17 mouse cellular contexts compared by ENCODE assay signal in the genomic region with DNA sequence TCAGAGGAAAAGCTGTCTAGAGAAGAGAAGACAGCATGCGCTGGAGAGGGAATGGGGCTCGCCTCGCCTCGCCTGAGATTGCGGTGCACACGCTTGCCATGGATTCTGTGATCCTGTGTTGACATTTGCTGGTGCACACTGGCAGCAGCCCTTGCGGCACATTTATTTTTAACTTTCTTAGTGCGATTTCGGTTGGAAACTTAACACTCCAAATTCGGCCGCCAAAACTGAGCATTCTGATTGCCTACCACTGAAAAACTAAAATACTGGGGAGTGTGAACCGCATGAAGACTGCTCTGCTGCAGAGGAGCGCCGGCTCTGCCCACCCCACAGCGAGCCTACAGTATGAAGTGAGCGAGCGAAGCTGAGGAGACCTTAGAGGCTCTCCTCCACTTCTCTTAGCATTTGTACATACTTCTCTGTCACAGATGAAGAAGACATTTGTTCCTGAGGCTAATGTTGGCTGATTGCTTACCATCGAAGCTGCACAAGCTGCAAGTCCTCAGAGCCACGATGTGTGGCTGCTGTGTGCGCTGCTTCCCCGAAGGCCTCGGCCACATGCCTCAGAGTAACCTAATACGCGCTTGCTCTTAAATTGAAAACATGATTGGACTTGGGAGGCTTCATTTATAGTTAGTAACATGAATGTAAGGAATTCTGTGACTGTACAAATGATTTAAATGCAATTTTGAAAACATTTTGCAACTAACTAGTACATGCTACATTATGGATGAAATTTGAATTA. TPM values are rescaled to one million over a fixed set of nuclear protein-coding genes. Genes with fewer than 3 reads are reported as not detected.
DNase-seq lines count a peak whose midpoint lies in the region; ATAC-seq lines count a peak whose summit lies in the region.
"Had no signal": no experiment of that assay in that cellular context is flagged by ENCODE, and none has a peak within 500 bp of the region (broad histone marks: within the 10 kb centered on the region; RNA-seq: fewer than 3 reads in every experiment).

No protein-coding gene starts in this region.

- peaks cover 31% of the 10 kb centered on the region for H3K36me3 ChIP-seq in forebrain, embryonic 16.5 days (ENCODE audit: control insufficient read depth, insufficient read depth)
- H3K36me3 ChIP-seq in forebrain, embryonic 10.5 days (replicated peaks): peaks cover 98% of the 10 kb centered on the region
- H3K36me3 ChIP-seq in midbrain, embryonic 14.5 days (ENCODE audit: control insufficient read depth, insufficient read depth, low read length): peaks cover 89% of the 10 kb centered on the region

- peaks cover 5% of the 10 kb centered on the region for H3K4me1 ChIP-seq in forebrain, embryonic 16.5 days (replicated peaks; ENCODE audit: control insufficient read depth, insufficient read depth, low read length)
- peaks cover 16% of the 10 kb centered on the region for H3K4me1 ChIP-seq in forebrain, embryonic 10.5 days
- no peaks in the 10 kb centered on the region for H3K4me1 ChIP-seq in midbrain, embryonic 14.5 days (ENCODE audit: control insufficient read depth, insufficient read depth, low read length)
- H3K4me1 ChIP-seq: midbrain, embryonic 10.5 days had no signal

- WGBS in forebrain, embryonic 16.5 days: 84% methylated on average over 24 of the region's 24 CpGs
- 90% methylated on average over 24 of the region's 24 CpGs for WGBS in forebrain, embryonic 10.5 days
- WGBS in midbrain, embryonic 14.5 days: 94% methylated on average over 24 of the region's 24 CpGs

- no peak for DNase-seq in forebrain, embryonic 10.5 days (ENCODE audit: extremely low spot score, low spot score)
- peak; percentile 65 for DNase-seq in right cerebral cortex, adult 18-20 months
- DNase-seq in right cerebral cortex, postnatal 14 days: no peak
- peak; percentile 48 to 53 for DNase-seq in left cerebral cortex, postnatal 36 days (ENCODE audit: low spot score in 2 of 2)
- no peak for DNase-seq in midbrain, embryonic 14.5 days
- no peak for DNase-seq in adipocyte (ENCODE audit: low spot score)
- DNase-seq in kidney, postnatal 14 days: no peak
- DNase-seq: adrenal gland, postnatal 10 days; cerebellum, adult 9-11 months; heart, adult 2 months; layer of hippocampus, postnatal 36 days; lung, postnatal 36 days; thymus, adult 18-20 months had no signal

- ATAC-seq in forebrain, embryonic 16.5 days: peak; percentile 31; the same call in 1 of the 2 replicates
- no peak for ATAC-seq in midbrain, embryonic 14.5 days (ENCODE audit: low FRiP score, low TSS enrichment)

- no peak overlapping the region for H3K4me2 ChIP-seq in forebrain, embryonic 16.5 days (ENCODE audit: low read length)
- no peak overlapping the region for H3K4me2 ChIP-seq in midbrain, embryonic 14.5 days (ENCODE audit: low read length)
- H3K4me2 ChIP-seq: hindbrain, embryonic 14.5 days had no signal

- H3K9me3 ChIP-seq in forebrain, embryonic 16.5 days (ENCODE audit: control insufficient read depth, low read length): no peaks in the 10 kb centered on the region
- H3K9me3 ChIP-seq in forebrain, embryonic 10.5 days: no peaks in the 10 kb centered on the region
- H3K9me3 ChIP-seq in midbrain, embryonic 14.5 days (ENCODE audit: control insufficient read depth, low read length): no peaks in the 10 kb centered on the region
- H3K9me3 ChIP-seq: midbrain, embryonic 10.5 days had no signal

- no peak overlapping the region for H3K9ac ChIP-seq in forebrain, embryonic 16.5 days (replicated peaks; ENCODE audit: low read depth, low read length)
- no peak overlapping the region for H3K9ac ChIP-seq in midbrain, embryonic 14.5 days (replicated peaks; ENCODE audit: low read length)
- H3K9ac ChIP-seq: hindbrain, embryonic 14.5 days had no signal

- H3K4me3 ChIP-seq in forebrain, embryonic 16.5 days (replicated peaks; ENCODE audit: low read length): no peak overlapping the region
- no peak overlapping the region for H3K4me3 ChIP-seq in forebrain, embryonic 10.5 days
- no peak overlapping the region for H3K4me3 ChIP-seq in midbrain, embryonic 14.5 days (replicated peaks; ENCODE audit: low read depth, low read length)
- H3K4me3 ChIP-seq: heart, adult 2 months; midbrain, embryonic 10.5 days had no signal

- intact Hi-C loops in left cerebral cortex, postnatal 36 days (cut with DNase I): no loop called here

- no peaks in the 10 kb centered on the region for H3K27me3 ChIP-seq in forebrain, embryonic 16.5 days (replicated peaks; ENCODE audit: control insufficient read depth, insufficient read depth, low read length)
- H3K27me3 ChIP-seq in forebrain, embryonic 10.5 days (ENCODE audit: poor library complexity, severe bottlenecking): no peaks in the 10 kb centered on the region
- no peaks in the 10 kb centered on the region for H3K27me3 ChIP-seq in midbrain, embryonic 14.5 days (ENCODE audit: control insufficient read depth, insufficient read depth, low read length)

- H3K27ac ChIP-seq in forebrain, embryonic 16.5 days (ENCODE audit: low read length): no peak overlapping the region; the same call in 1 of the 2 replicates
- H3K27ac ChIP-seq in forebrain, embryonic 10.5 days: no peak overlapping the region
- H3K27ac ChIP-seq in midbrain, embryonic 14.5 days (replicated peaks; ENCODE audit: low read depth, low read length): no peak overlapping the region
- H3K27ac ChIP-seq: heart, adult 2 months; hindbrain, embryonic 14.5 days; midbrain, embryonic 10.5 days had no signal

RNA-seq across cellular contexts. Expression of a gene that starts 40.7 kb away (rescaled TPM):
- polyA plus RNA-seq in forebrain, embryonic 16.5 days (2015; fragmentation: Nextera tagmentation; extraction: Ambion mirVana): 99.6 and 106 TPM in 2 replicates
- 36.5 and 40.0 TPM in 2 replicates for polyA plus RNA-seq in forebrain, embryonic 10.5 days (2016; fragmentation: Nextera tagmentation; extraction: Ambion mirVana)
- 10 to 100 TPM; 57.4 to 69.7 TPM for total RNA-seq in left cerebral cortex, postnatal 36 days (2021)
- polyA plus RNA-seq in midbrain, embryonic 14.5 days (2014; fragmentation: Nextera tagmentation; extraction: Ambion mirVana): 51.7 and 69.2 TPM in 2 replicates
- total RNA-seq: neutrophil, adult 5-6 weeks had no signal

RNA-seq across cellular contexts. Expression of a gene that starts 45.9 kb away (rescaled TPM):
- 107 and 112 TPM in 2 replicates for polyA plus RNA-seq in forebrain, embryonic 16.5 days (2015; fragmentation: Nextera tagmentation; extraction: Ambion mirVana)
- polyA plus RNA-seq in forebrain, embryonic 10.5 days (2016; fragmentation: Nextera tagmentation; extraction: Ambion mirVana): 128 and 130 TPM in 2 replicates
- total RNA-seq in left cerebral cortex, postnatal 36 days (2021): 10 to 100 TPM; 84.4 to 86.0 TPM
- 77.6 and 104 TPM in 2 replicates for polyA plus RNA-seq in midbrain, embryonic 14.5 days (2014; fragmentation: Nextera tagmentation; extraction: Ambion mirVana)

Comparison
In these comparisons a context has a peak if more than half of its experiments do, and no peak if none do; other contexts are left out.
1. DNase-seq: peak in right cerebral cortex, adult 18-20 months (single experiment) and left cerebral cortex, postnatal 36 days (2 of 2); none in forebrain, embryonic 10.5 days (single experiment), right cerebral cortex, postnatal 14 days (single experiment), midbrain, embryonic 14.5 days (single experiment), adipocyte (single experiment) and kidney, postnatal 14 days (single experiment).